Mouse (Mus musculus) bone marrow, adult 2 months (tissue): ENCODE measurements around the gene Dctn5. TPM values are rescaled to one million over a fixed set of nuclear protein-coding genes. Genes with fewer than 3 reads are reported as not detected.
A peak's percentile ranks its signal among the peaks of the same experiment; 100 is the strongest.

Experiments
- H3K27ac ChIP-seq: fragments of 200-500 bp; 2 replicates; pipeline ENCODE4 v1.5.1; 2012; ENCODE audit warnings: low read depth, mild to moderate bottlenecking, control low read depth, inconsistent platforms, low read length; ENCODE audit not compliant: control insufficient read depth, poor library complexity, insufficient read depth
- H3K4me1 ChIP-seq: fragments of 200-500 bp; 2 replicates; pipeline ENCODE4 v1.6.1; 2011; ENCODE audit warnings: low read length; ENCODE audit not compliant: control insufficient read depth, insufficient read depth
- H3K4me3 ChIP-seq: fragments of 200-500 bp; replicated peaks from 2 replicates; pipeline ENCODE3; 2011; ENCODE audit warnings: mild to moderate bottlenecking, low read depth, low read length, control low read depth; ENCODE audit not compliant: control insufficient read depth
- CTCF ChIP-seq: fragments of 200-500 bp; IDR thresholded peaks from 2 replicates; pipeline ENCODE4 v1.5.1; 2011; ENCODE audit warnings: low read length, control low read depth; ENCODE audit not compliant: control insufficient read depth, insufficient read depth
- POLR2A ChIP-seq: fragments of 200-500 bp; IDR thresholded peaks from 2 replicates; pipeline ENCODE4 v1.6.1; 2011; ENCODE audit warnings: low read depth, mild to moderate bottlenecking, control low read depth, low read length, borderline replicate concordance; ENCODE audit not compliant: control insufficient read depth
- whole genome bisulfite sequencing: fragments of 180-500 bp; shearing (Covaris S2); methylation state at CpG from one replicate; pipeline ENCODE4 v1.1.7; 2018; 5-methylcytosine and 5-hydroxymethylcytosine counted together
- polyA plus RNA-seq: library from polyadenylated mRNA; stranded (reverse); fragments of >200 nt; gene quantifications from 2 replicates; pipeline ENCODE4 v1.2.4, GENCODE M21; 2011; ENCODE audit warnings: low replicate concordance; ENCODE audit not compliant: missing spikeins, insufficient read depth, insufficient read length

The Dctn5 gene
- polyA plus RNA-seq, 1 experiment: 62.2 TPM

GRCm38 (mm10) chr7:122108206-122108605 is 24.6 kb upstream of the Dctn5 start:
- Histone ChIP-seq H3K27ac (no peak overlapping the region), H3K4me1 (no peaks in the 10 kb centered on the region), H3K4me3 (no peak overlapping the region)
- 95% methylated on average over 6 of the region's 6 CpGs for WGBS
- TF ChIP-seq POLR2A (no peak), CTCF (no peak)

- 68% methylated on average over 4 of the region's 4 CpGs for WGBS
- TF ChIP-seq POLR2A (no peak), CTCF (no peak)
- Histone ChIP-seq H3K4me3 (no peak overlapping the region), H3K27ac (no peak overlapping the region), H3K4me1 (no peaks in the 10 kb centered on the region)
Observed at GRCm38 (mm10) chr7:122123518-122123917, 9.3 kb upstream of the Dctn5 start.

GRCm38 (mm10) chr7:122125636-122126035 is 7.2 kb upstream of the Dctn5 start:
- H3K27ac ChIP-seq: no peak overlapping the region
- H3K4me3 ChIP-seq: no peak overlapping the region
- 89% methylated on average over 8 of the region's 8 CpGs for WGBS
- TF ChIP-seq POLR2A (no peak), CTCF (no peak)
- H3K4me1 ChIP-seq: no peaks in the 10 kb centered on the region

GRCm38 (mm10) chr7:122126946-122127345 is 5.9 kb upstream of the Dctn5 start:
- no peaks in the 10 kb centered on the region; the same call in 1 of the 2 replicates for H3K4me1 ChIP-seq
- H3K27ac ChIP-seq: no peak overlapping the region
- H3K4me3 ChIP-seq: no peak overlapping the region
- TF ChIP-seq CTCF (no peak), POLR2A (no peak)
- 95% methylated on average over 11 of the region's 11 CpGs for WGBS

- no peak overlapping the region for H3K27ac ChIP-seq
- no peak overlapping the region for H3K4me3 ChIP-seq
- TF ChIP-seq POLR2A (no peak), CTCF (no peak)
- H3K4me1 ChIP-seq: no peaks in the 10 kb centered on the region; the same call in 1 of the 2 replicates
Observed at GRCm38 (mm10) chr7:122131834-122132233, 1.0 kb upstream of the Dctn5 start.

- 9% methylated on average over 8 of the region's 8 CpGs for WGBS
- Histone ChIP-seq H3K4me1 (no peaks in the 10 kb centered on the region; the same call in 1 of the 2 replicates), H3K4me3 (peak overlapping the region; percentile 98), H3K27ac (peak overlapping the region; percentile 70)
- TF ChIP-seq CTCF: no peak
- no peak for TF ChIP-seq POLR2A
Observed at GRCm38 (mm10) chr7:122133338-122133625, 441 bp downstream of the Dctn5 start.

GRCm38 (mm10) chr7:122135070-122135469 is 2.2 kb downstream of the Dctn5 start:
- WGBS: 73% methylated on average over 10 of the region's 10 CpGs
- TF ChIP-seq CTCF (no peak), POLR2A (no peak)

GRCm38 (mm10) chr7:122137071-122137470 is 4.2 kb downstream of the Dctn5 start:
- H3K4me1 ChIP-seq: no peaks in the 10 kb centered on the region
- H3K27ac ChIP-seq: no peak overlapping the region
- H3K4me3 ChIP-seq: no peak overlapping the region
- TF ChIP-seq POLR2A: no peak
- no peak for TF ChIP-seq CTCF

More at GRCm38 (mm10) chr7:122135070-122135469, 2.2 kb downstream of the Dctn5 start:
- no peak overlapping the region for H3K27ac ChIP-seq
- H3K4me1 ChIP-seq: no peaks in the 10 kb centered on the region; the same call in 1 of the 2 replicates
- H3K4me3 ChIP-seq: no peak overlapping the region

- Histone ChIP-seq H3K4me1 (no peaks in the 10 kb centered on the region), H3K27ac (no peak overlapping the region), H3K4me3 (no peak overlapping the region)
- WGBS: 67% methylated on average over 5 of the region's 5 CpGs
- TF ChIP-seq CTCF: no peak
- TF ChIP-seq POLR2A: no peak
Observed at GRCm38 (mm10) chr7:122138190-122138589, 5.3 kb downstream of the Dctn5 start.

GRCm38 (mm10) chr7:122140991-122141390 is 8.2 kb downstream of the Dctn5 start:
- no peak overlapping the region for H3K4me3 ChIP-seq
- TF ChIP-seq POLR2A (no peak), CTCF (no peak)

More at GRCm38 (mm10) chr7:122140991-122141390, 8.2 kb downstream of the Dctn5 start:
- no peak overlapping the region for H3K27ac ChIP-seq
- H3K4me1 ChIP-seq: no peaks in the 10 kb centered on the region
